Mouse (Mus musculus): ENCODE measurements around the gene Hesx1.
A peak's percentile ranks its signal among the peaks of the same experiment; 100 is the strongest.
"Not testable (repeated sequence)": the region's sequence is repeated elsewhere in the genome, so short reads cannot be mapped to it uniquely, and the experiment has no call there.

Gene Hesx1

GRCm38 (mm10) chr14:26994211-26994741, at the start of gene Hesx1:
Hesx1 (plus strand) TSS chr14:26994416.
- peak; percentile 87 for DNase-seq

GRCm38 (mm10) chr14:26956139-26956538, 38.1 kb upstream of the Hesx1 start:
- not testable (repeated sequence) for DNase-seq

DNA sequence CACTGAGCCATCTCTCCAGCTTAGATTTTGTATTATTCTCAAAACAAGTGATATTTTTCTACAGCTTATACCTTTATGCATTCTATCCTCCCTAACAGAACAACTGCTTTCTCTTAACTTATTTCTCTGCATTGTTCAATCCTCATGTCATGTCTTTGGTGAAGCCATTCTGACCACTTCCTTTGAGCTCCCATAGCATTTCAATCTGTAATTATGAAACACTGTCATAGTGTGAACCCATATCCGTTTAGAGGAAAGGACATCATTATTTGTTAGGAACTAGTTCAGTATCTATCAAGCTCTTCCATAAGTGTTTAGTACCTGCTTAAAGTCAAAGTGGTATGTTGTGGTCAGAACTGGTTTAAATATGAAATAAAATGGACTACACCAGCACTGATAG, 33.7 kb upstream of the Hesx1 start:
- DNase-seq: no peak

GRCm38 (mm10) chr14:26969164-26969563, 25.1 kb upstream of the Hesx1 start:
- DNase-seq: no peak

- DNase-seq: peak; percentile 78
Observed at GRCm38 (mm10) chr14:26969856-26970407, 24.3 kb upstream of the Hesx1 start.

GRCm38 (mm10) chr14:26970439-26970932, 23.7 kb upstream of the Hesx1 start:
- DNase-seq: peak; percentile 97

- DNase-seq: no peak
Observed at GRCm38 (mm10) chr14:26971106-26971789, 23.0 kb upstream of the Hesx1 start, which contains the start of gene Appl1. Appl1 (minus strand) TSS chr14:26971232.

DNA sequence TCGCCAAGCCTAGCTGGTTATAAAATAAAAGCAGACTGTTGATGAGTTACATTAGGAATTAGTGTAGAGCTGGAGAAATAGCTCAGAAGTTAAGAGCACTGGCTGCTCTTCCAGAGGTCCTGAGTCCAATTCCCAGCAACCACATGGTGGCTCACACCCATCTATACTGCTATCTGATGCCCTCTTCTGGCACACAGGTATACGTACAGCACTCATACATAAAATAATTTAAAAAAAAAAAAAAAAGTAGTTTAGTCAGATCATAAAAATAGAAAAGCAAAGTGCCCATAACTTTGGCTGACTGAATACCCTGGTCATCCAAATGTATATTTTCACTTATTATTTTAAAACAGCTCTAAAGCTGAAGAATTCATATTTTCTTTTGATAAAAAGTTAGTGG, 21.1 kb upstream of the Hesx1 start:
- no peak for DNase-seq

DNA sequence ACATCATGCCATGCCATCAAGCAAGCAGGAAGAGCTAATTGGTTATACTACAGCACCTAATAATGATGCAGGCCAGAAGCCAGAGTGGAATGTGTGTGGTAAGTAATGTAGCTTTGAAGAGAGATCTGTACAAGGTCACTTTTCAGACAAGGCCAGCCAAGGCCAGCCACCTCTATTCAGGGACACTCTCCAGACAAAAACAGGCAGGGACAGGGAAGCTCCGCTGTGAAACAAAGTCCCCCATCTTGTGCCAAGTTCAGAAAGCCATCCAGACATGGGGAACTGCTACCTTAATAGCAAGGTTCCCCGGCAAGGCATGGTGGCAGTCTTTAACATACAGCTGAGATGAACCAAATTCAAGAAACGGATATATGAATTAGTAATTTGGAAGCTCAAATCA, 18.7 kb upstream of the Hesx1 start:
- no peak for DNase-seq

GRCm38 (mm10) chr14:26976212-26976611, 18.0 kb upstream of the Hesx1 start:
- DNase-seq: peak; percentile 47

- DNase-seq: no peak
Observed at GRCm38 (mm10) chr14:26977500-26977899, 16.7 kb upstream of the Hesx1 start.

GRCm38 (mm10) chr14:26979808-26980207, 14.4 kb upstream of the Hesx1 start:
- DNase-seq: no peak

DNA sequence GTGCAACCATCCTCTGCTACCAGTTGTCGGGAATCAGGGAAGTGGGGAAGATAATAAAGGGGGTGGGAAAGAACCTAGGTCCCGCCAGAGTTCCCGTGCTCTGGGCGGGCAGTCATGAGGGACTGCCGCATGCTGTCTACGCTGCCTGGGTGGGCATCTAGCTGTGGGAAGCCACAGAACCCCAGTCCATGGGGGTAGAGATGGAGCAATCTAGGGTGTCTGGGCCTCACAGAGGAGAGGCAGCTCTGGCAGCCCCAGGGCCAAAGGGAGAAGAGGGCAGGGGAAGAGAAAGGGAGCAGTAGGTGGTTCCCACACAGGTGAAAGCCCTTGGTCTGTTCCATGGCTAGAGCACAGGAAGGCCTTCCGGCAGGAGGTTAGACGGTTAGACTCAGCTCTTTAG, 13.2 kb upstream of the Hesx1 start:
- no peak for DNase-seq

GRCm38 (mm10) chr14:26981494-26982149, 12.6 kb upstream of the Hesx1 start:
- DNase-seq: no peak

DNA sequence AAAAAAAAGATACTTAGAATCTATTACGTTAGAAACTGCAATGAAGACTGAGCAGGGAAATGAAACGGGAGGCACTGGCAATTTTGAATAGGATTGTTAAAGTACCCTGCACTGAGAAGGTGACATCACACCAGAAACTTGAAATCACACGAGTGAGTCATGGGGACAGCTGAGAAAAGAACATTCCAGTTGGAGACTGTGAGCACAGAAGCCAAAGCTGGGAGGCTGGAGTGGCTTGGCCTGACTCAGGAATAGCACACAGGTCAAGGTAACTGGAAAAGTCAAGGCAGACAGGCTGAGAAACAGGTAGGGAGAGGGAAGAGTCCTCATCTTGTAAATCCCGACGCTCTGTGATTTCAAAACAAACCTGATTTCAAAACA, 12.1 kb upstream of the Hesx1 start:
- no peak for DNase-seq

DNA sequence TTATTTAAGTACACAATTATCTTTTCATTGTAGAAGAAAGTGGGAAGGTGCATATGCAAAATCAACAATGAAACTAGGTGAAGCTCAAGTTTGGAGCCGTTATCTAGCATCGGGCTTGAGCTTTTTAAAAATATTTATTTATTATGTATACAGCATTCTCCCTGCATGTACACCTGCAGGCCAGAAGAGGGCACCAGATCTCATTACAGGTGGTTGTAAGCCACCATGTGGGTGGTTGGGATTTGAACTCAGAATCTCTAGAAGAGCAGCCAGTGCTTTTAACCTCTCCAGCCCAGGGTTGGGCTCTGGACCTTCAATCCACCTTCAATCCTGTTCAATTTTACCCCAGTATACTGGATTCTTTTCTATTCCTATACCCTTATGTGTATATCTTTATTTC, 5.5 kb upstream of the Hesx1 start:
- no peak for DNase-seq

GRCm38 (mm10) chr14:26991622-26992021, 2.6 kb upstream of the Hesx1 start:
- no peak for DNase-seq

DNA sequence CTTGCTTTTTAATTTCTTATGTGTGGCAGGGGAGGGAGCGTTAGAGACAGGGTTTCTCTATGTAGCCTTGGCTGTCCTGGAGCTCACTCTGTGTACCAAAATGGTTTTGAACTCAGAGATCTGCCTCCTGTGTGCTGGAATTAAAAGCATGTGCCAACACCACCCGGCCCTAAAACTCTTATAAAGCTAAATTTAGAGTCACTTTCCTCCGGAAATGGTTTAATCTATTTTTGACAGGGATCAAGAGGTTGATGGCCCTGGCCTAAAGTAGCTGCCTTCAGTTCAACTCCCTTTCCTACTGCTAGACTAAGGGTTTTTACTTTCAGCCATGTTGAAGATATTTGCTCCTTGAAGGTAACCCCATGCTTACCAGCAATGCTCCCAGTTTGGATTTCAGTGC, 789 bp upstream of the Hesx1 start:
- DNase-seq: no peak

- DNase-seq: no peak
Observed at GRCm38 (mm10) chr14:26996257-26996656, 2.0 kb downstream of the Hesx1 start.

DNA sequence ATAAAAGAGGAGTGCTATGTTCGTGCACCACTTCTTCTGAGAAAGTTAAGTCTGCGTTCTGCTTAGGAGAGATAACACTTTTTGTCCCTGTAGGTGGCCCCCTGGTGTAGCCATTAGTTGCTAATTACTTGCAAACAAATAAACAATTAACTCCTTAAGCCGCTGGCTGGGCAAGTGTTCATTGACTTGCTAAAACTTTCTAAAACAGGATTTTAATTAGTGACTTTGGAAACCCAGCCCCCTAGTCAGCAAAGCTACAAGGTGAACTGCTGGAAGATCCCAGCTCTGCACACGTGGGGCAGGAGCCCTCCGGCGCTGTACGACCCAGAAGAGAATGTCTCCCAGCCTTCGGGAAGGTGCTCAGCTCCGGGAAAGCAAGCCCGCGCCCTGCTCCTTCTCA, 6.2 kb downstream of the Hesx1 start:
- no peak for DNase-seq

DNA sequence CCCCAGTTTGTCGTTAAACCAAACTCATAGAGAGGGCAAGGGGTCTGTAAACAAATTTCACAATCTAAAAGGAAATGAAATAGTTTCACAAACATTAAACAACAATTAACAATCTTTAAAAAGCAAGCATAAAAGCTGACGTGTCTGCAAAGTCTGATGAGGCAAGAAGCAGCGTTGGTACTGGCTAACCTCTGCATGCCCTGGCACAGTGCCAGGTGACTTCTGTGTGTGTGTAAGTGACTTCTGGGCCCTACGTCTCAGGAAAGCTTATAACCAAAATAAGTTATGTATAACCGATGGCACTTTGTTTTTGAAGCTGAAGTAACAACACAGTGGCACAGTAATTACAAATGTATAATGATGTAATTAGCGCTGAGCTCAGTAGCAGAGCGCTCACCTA, 10.7 kb downstream of the Hesx1 start:
- DNase-seq: no peak

GRCm38 (mm10) chr14:27005937-27006336, 11.7 kb downstream of the Hesx1 start:
- DNase-seq: no peak

GRCm38 (mm10) chr14:27011561-27011960, 17.3 kb downstream of the Hesx1 start:
- DNase-seq: no peak

- DNase-seq: no peak
Observed at GRCm38 (mm10) chr14:27013658-27014057, 19.4 kb downstream of the Hesx1 start.
